9 mouse cellular contexts compared by ENCODE assay signal in genomic region chr12:31168221-31168890, GRCm38 (mm10).
DNase-seq lines count a peak whose midpoint lies in the region; ATAC-seq lines count a peak whose summit lies in the region.
"Had no signal": no experiment of that assay in that cellular context is flagged by ENCODE, and none has a peak within 500 bp of the region (broad histone marks: within the 10 kb centered on the region; RNA-seq: fewer than 3 reads in every experiment).

No protein-coding gene starts in this region.

- peak; percentile 25; the same call in 1 of the 2 replicates for ATAC-seq in stomach, embryonic 16.5 days (ENCODE audit: insufficient read depth, low FRiP score)

- H3K36me3 ChIP-seq in stomach, embryonic 16.5 days (ENCODE audit: control insufficient read depth, insufficient read depth, low read length): no peaks in the 10 kb centered on the region
- H3K36me3 ChIP-seq: liver, embryonic 13.5 days had no signal

- H3K27me3 ChIP-seq in stomach, embryonic 16.5 days (ENCODE audit: control insufficient read depth, insufficient read depth, low read length): no peaks in the 10 kb centered on the region
- H3K27me3 ChIP-seq: liver, embryonic 13.5 days had no signal

- peak; percentile 67 to 91 for DNase-seq in adrenal gland, adult (ENCODE audit: inconsistent age in 2 of 2, low spot score in 1 of 2)
- no peak for DNase-seq in adrenal gland, postnatal 4 days (ENCODE audit: low spot score in 2 of 2)
- peak; percentile 65 for DNase-seq in kidney, adult 9 months
- DNase-seq in kidney, adult 11 months: no peak
- DNase-seq in R1 (ENCODE audit: low read depth, low spot score): peak; percentile 15
- peak; percentile 40 to 52 for DNase-seq in kidney, postnatal 36 days
- DNase-seq in c-Kit-positive CD71-positive TER-119-positive erythroid progenitor cells, embryonic 14.5 days (ENCODE audit: low spot score): no peak
- DNase-seq: liver, embryonic 13.5 days had no signal

- H3K4me2 ChIP-seq in stomach, embryonic 16.5 days (ENCODE audit: low read depth, low read length): no peak overlapping the region
- H3K4me2 ChIP-seq: liver, embryonic 13.5 days had no signal

- 47% methylated on average over 4 of the region's 4 CpGs for WGBS in stomach, embryonic 16.5 days

- peaks cover 9% of the 10 kb centered on the region for H3K4me1 ChIP-seq in stomach, embryonic 16.5 days (ENCODE audit: control insufficient read depth, insufficient read depth, low read length)
- H3K4me1 ChIP-seq: liver, embryonic 13.5 days had no signal

- no peak overlapping the region for H3K9ac ChIP-seq in stomach, embryonic 16.5 days (ENCODE audit: low read length)
- H3K9ac ChIP-seq: liver, embryonic 13.5 days had no signal

- H3K4me3 ChIP-seq in stomach, embryonic 16.5 days (replicated peaks; ENCODE audit: low read length): no peak overlapping the region
- H3K4me3 ChIP-seq: liver, embryonic 13.5 days had no signal

- no peaks in the 10 kb centered on the region for H3K9me3 ChIP-seq in stomach, embryonic 16.5 days (replicated peaks; ENCODE audit: control insufficient read depth, low read length)
- H3K9me3 ChIP-seq: liver, embryonic 13.5 days had no signal

- H3K27ac ChIP-seq in stomach, embryonic 16.5 days (ENCODE audit: low read length): no peak overlapping the region
- H3K27ac ChIP-seq: liver, embryonic 13.5 days had no signal

Comparison
In these comparisons a context has a peak if more than half of its experiments do, and no peak if none do; other contexts are left out.
1. DNase-seq: peak in adrenal gland, adult (2 of 2), kidney, adult 9 months (single experiment), R1 (single experiment) and kidney, postnatal 36 days (2 of 2); none in adrenal gland, postnatal 4 days (0 of 2), kidney, adult 11 months (single experiment) and c-Kit-positive CD71-positive TER-119-positive erythroid progenitor cells, embryonic 14.5 days (single experiment).